Mouse (Mus musculus): ENCODE measurements around the gene Kalrn. TPM values are rescaled to one million over a fixed set of nuclear protein-coding genes. Genes with fewer than 3 reads are reported as not detected.

Gene Kalrn
- polyA plus RNA-seq, 1 experiment, result 278 TPM

DNA sequence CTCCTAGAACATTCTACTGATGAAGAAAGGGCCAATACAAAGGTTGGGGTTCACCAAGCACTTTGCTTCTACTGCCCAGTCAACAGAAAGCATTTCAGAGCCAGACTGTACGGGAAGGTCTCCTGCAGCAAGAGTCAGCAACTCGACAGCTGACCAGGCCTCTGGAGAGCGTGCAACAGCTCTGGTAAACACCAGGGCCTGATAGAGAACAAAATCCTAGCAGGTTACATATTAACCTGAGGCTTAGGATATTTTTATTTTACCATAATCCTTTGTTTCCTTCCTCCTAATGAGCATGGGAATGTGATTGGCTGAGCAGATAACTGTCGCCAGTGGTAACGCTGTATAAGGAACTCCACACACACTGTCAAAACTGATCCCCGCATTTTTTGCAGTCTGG is 609.8 kb downstream of the Kalrn start:
- Histone ChIP-seq H3K4me1 (ENCODE audit: control insufficient read depth, insufficient read depth, low read length) (peaks cover 2% of the 10 kb centered on the region; the same call in 1 of the 2 replicates), H3K27ac (ENCODE audit: insufficient read depth, low read length) (no peak overlapping the region), H3K4me3 (ENCODE audit: insufficient read depth, low read length) (no peak overlapping the region)
- TF ChIP-seq CTCF (IDR thresholded peaks at IDR 0.05; ENCODE audit: extremely low read depth, insufficient read depth, low read length) (no peak), POLR2A (IDR thresholded peaks at IDR 0.05; ENCODE audit: extremely low read depth, insufficient read depth, low read length) (no peak)

DNA sequence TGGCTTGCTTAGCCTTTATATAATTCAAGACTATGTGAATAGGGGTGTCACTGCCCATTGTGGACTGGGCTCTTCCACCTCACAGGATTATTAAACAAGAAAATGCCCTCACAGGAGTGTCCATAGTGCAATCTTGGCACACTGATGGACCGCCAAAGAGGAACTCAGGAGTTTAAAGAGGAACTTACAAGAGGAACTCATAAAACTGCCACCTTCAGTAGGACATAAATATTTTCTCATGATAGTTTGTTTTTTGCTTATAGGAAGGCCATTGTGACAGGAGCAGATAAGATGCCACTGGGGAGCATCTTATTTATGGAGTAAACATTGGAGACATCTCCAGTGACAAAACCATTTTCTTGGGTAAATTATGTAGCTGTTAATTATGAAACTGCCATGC is 618.5 kb downstream of the Kalrn start:
- no peak overlapping the region for H3K27ac ChIP-seq (ENCODE audit: insufficient read depth, low read length)
- no peak for TF ChIP-seq CTCF (IDR thresholded peaks at IDR 0.05; ENCODE audit: extremely low read depth, insufficient read depth, low read length)
- no peak for TF ChIP-seq POLR2A (IDR thresholded peaks at IDR 0.05; ENCODE audit: extremely low read depth, insufficient read depth, low read length)

DNA sequence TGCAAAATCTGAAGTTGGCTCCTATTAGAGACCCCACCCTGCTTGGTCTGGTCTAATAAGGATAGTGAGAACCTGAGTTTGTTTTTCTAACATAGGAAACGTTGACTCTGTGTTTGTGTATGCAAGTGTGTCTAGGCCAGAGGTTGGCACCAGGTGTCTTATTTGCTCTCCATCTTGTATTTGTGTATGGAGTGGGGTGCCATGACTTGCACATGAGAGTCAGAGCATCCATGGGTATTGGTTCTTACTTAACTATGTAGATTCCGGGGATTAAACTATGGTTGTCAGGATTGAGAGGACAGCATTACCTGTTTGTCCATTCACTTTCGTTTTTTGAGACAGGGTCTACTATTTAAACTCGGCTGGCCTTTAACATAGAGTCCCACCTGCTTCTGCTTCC is 620.3 kb downstream of the Kalrn start:
- Histone ChIP-seq H3K4me1 (ENCODE audit: control insufficient read depth, insufficient read depth, low read length) (no peaks in the 10 kb centered on the region), H3K4me3 (ENCODE audit: insufficient read depth, low read length) (no peak overlapping the region), H3K27ac (ENCODE audit: insufficient read depth, low read length) (no peak overlapping the region)
- TF ChIP-seq CTCF (IDR thresholded peaks at IDR 0.05; ENCODE audit: extremely low read depth, insufficient read depth, low read length) (no peak), POLR2A (IDR thresholded peaks at IDR 0.05; ENCODE audit: extremely low read depth, insufficient read depth, low read length) (no peak)

More for the DNA sequence above, 618.5 kb downstream of the Kalrn start:
- Histone ChIP-seq H3K4me1 (ENCODE audit: control insufficient read depth, insufficient read depth, low read length) (no peaks in the 10 kb centered on the region), H3K4me3 (ENCODE audit: insufficient read depth, low read length) (no peak overlapping the region)

DNA sequence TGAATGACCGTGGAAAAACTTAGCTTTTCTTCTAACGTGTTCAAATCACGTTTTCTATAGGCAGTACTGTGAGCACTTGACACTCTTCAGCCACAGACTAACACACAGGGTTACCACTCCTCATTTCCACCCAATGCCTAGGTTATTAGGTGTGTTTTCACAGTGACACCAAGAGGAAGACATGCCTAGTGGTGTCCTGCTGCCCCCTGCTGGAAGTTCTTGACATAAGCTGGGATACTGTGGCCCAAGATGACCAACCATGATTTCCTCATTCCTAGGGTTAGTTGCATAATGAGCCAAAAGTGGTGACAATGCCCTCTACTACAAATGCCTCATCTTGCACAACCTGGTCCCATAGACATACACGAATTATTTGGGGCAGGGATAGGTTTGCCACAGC is 622.5 kb downstream of the Kalrn start:
- TF ChIP-seq POLR2A (IDR thresholded peaks at IDR 0.05; ENCODE audit: extremely low read depth, insufficient read depth, low read length), result no peak
- peak; percentile 92 for TF ChIP-seq CTCF (IDR thresholded peaks at IDR 0.05; ENCODE audit: extremely low read depth, insufficient read depth, low read length)
- H3K4me3 ChIP-seq (ENCODE audit: insufficient read depth, low read length), result no peak overlapping the region
- no peak overlapping the region for H3K27ac ChIP-seq (ENCODE audit: insufficient read depth, low read length)
- H3K4me1 ChIP-seq (ENCODE audit: control insufficient read depth, insufficient read depth, low read length), result no peaks in the 10 kb centered on the region

DNA sequence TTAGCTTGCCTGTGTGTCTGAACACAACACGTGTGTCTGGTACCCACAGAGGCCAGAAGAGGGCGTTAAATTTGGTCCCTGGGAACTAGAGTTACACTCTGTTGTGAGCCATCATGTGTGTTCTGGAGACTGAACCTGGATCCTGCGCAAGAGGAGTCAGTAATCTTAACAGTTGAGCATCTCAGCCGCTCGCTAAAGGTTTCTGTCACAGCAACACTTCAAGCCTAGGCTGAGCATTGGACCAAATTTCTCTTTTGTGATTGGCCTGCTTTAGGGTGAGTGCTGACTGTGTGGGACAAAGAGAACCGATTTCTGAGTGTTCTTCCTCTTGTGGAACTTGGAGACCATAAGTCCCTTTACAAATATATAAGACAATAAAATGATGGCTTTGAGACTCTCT is 622.9 kb downstream of the Kalrn start:
- no peak overlapping the region for H3K27ac ChIP-seq (ENCODE audit: insufficient read depth, low read length)
- H3K4me3 ChIP-seq (ENCODE audit: insufficient read depth, low read length), result no peak overlapping the region
- no peak for TF ChIP-seq POLR2A (IDR thresholded peaks at IDR 0.05; ENCODE audit: extremely low read depth, insufficient read depth, low read length)
- TF ChIP-seq CTCF (IDR thresholded peaks at IDR 0.05; ENCODE audit: extremely low read depth, insufficient read depth, low read length), result no peak
- no peaks in the 10 kb centered on the region for H3K4me1 ChIP-seq (ENCODE audit: control insufficient read depth, insufficient read depth, low read length)

DNA sequence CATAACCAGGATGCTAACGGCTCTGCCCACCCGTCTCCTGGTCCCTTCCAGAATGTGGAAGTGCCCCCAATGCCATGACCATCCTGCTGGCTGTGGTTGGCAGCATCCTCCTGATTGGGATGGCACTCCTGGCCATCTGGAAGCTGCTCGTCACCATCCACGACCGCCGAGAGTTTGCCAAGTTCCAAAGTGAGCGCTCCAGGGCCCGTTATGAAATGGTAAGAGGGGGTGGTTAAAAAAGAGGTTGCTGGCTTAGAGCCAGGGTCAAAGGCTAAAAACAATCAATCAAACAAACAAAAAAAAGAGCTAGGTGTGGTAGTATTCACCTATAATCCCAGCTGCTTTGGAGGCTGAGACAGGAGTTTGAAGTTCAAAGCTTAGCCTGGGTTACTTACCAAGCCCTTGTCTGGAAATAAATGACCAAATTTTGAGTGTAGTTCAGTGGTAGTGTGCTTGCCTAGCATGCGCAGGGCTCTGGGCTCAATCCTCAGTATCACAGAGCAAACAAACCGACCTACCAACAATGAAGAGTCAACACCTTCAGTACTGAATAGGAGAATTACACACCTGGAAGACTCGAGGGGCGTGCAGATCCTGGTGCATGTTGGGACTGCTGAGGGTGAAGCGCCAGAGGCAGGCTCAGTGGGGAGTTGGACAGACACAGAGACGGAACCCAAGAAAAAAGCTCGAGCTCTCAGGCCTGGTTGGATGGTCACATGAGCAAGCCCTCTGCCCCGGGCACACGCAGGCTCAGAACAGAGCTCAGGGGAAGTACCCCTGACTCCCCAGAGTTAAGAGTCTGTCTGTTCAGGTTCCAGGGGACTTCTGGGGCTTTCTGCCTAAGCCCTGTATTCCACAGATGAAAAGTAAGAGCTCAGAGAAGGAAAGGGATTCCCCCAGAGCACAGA is 625.4 kb downstream of the Kalrn start:
- Histone ChIP-seq H3K4me1 (ENCODE audit: control insufficient read depth, insufficient read depth, low read length) (no peaks in the 10 kb centered on the region), H3K4me3 (ENCODE audit: insufficient read depth, low read length) (no peak overlapping the region), H3K27ac (ENCODE audit: insufficient read depth, low read length) (no peak overlapping the region)
- no peak for TF ChIP-seq POLR2A (IDR thresholded peaks at IDR 0.05; ENCODE audit: extremely low read depth, insufficient read depth, low read length)
- TF ChIP-seq CTCF (IDR thresholded peaks at IDR 0.05; ENCODE audit: extremely low read depth, insufficient read depth, low read length), result no peak

DNA sequence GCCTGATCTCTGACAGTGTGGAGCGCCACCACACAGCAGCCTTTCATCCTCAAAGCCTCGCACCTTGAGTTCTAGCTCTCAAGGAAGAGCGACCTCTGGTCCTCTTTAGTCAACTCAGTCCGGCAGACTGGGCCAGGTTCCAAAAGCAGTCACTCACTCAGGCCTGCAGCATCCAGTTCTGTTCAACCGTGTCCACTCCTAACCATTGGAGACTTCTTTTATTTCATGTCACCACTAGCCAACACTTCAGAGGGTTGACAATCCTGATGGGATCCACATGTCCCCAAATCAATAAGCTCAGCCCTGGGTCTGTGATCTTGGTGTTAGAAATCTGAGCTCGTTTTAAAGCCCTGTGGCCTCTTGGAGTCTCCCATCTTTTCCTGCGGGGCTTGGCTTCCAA is 627.3 kb downstream of the Kalrn start:
- Histone ChIP-seq H3K27ac (ENCODE audit: insufficient read depth, low read length) (no peak overlapping the region), H3K4me1 (ENCODE audit: control insufficient read depth, insufficient read depth, low read length) (peaks cover 3% of the 10 kb centered on the region), H3K4me3 (ENCODE audit: insufficient read depth, low read length) (no peak overlapping the region)
- no peak for TF ChIP-seq CTCF (IDR thresholded peaks at IDR 0.05; ENCODE audit: extremely low read depth, insufficient read depth, low read length)
- TF ChIP-seq POLR2A (IDR thresholded peaks at IDR 0.05; ENCODE audit: extremely low read depth, insufficient read depth, low read length), result no peak

DNA sequence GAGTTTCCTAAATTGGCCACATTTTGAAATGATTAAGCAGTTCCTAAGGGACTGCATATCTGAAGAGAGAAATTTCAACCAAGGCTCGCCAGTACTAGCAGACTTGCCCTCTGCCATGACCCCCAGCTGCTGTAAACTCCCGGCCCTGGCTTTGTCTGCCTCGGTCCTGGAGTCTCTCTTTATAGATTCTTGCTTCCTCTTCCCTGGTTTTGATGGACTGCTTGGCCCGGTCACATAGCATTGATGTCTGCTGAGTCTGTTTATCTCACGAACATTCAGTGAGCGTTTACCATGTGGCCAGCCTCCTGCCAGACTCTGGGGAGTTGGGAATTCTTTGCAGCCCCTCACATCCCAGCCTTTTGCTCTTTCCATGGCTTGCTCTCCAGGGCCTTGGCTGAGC is 628.6 kb downstream of the Kalrn start:
- Histone ChIP-seq H3K4me1 (ENCODE audit: control insufficient read depth, insufficient read depth, low read length) (peaks cover 3% of the 10 kb centered on the region), H3K4me3 (ENCODE audit: insufficient read depth, low read length) (no peak overlapping the region), H3K27ac (ENCODE audit: insufficient read depth, low read length) (no peak overlapping the region)
- no peak for TF ChIP-seq POLR2A (IDR thresholded peaks at IDR 0.05; ENCODE audit: extremely low read depth, insufficient read depth, low read length)
- no peak for TF ChIP-seq CTCF (IDR thresholded peaks at IDR 0.05; ENCODE audit: extremely low read depth, insufficient read depth, low read length)

DNA sequence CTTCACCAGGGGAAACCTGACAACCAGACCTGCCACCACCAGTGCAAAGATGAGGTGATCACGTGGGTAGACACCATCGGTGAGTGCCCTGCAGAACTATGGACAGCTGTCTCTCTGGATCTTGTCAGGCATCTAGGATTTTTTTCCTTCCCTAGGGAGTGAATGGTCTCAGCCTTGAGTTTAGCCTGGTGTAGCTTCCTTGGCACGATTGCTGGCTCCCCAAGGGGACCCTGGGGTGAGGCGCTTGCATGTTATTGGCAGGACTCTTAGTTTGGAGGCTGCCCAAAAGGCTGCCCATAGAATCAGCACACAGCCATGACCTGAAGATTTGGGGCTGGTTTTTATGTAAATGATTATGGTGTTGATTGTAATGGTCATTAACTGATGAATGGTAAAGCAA is 629.2 kb downstream of the Kalrn start:
- TF ChIP-seq CTCF (IDR thresholded peaks at IDR 0.05; ENCODE audit: extremely low read depth, insufficient read depth, low read length) (no peak), POLR2A (IDR thresholded peaks at IDR 0.05; ENCODE audit: extremely low read depth, insufficient read depth, low read length) (no peak)
- Histone ChIP-seq H3K4me3 (ENCODE audit: insufficient read depth, low read length) (no peak overlapping the region), H3K4me1 (ENCODE audit: control insufficient read depth, insufficient read depth, low read length) (peaks cover 3% of the 10 kb centered on the region), H3K27ac (ENCODE audit: insufficient read depth, low read length) (no peak overlapping the region)

DNA sequence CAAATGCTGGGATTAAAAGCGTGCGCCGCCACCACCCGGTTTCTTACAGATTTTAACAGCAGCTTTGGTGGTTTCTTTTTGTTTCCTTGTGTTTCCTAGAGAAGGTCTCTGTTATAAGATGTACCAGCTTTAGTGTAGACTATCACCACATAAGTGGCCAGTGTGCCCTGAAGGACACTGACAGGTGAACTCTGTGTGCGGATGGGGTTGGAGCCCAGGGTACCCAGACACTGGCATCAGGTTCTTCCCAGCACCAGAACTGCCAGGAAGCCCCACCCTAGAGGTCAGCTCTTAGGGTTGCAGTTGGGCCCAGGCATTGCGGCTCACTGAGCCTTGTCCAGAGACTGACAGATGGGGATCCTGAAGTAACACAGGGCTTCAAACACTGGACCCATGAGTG is 629.9 kb downstream of the Kalrn start:
- no peak overlapping the region for H3K4me3 ChIP-seq (ENCODE audit: insufficient read depth, low read length)
- TF ChIP-seq CTCF (IDR thresholded peaks at IDR 0.05; ENCODE audit: extremely low read depth, insufficient read depth, low read length) (no peak), POLR2A (IDR thresholded peaks at IDR 0.05; ENCODE audit: extremely low read depth, insufficient read depth, low read length) (no peak)
- no peak overlapping the region for H3K27ac ChIP-seq (ENCODE audit: insufficient read depth, low read length)
- H3K4me1 ChIP-seq (ENCODE audit: control insufficient read depth, insufficient read depth, low read length), result peaks cover 3% of the 10 kb centered on the region
